Mouse (Mus musculus): ENCODE results near the gene Eri2.

GRCm38 (mm10) chr7:119793586-119794250 lies at the start of gene Eri2, which contains the start of gene Rexo5:
- TF ChIP-seq EP300 (IDR thresholded peaks at IDR 0.05) (no peak), CTCF (IDR thresholded peaks at IDR 0.05) (no peak)

All from lung, postnatal 0 days (tissue).